Mouse (Mus musculus): ENCODE measurements at regions not wholly inside any gene's neighbourhood (a gene's known extent, or its start where the extent isn't known, plus 50 kb on each side); places are given as distances from the start of the nearest gene placed in this dataset.

- no peak for DNase-seq (ENCODE audit: low read depth in 1 of 2, low spot score in 2 of 2)
These were observed 104.6 kb upstream of the Tut7 start for GRCm38 (mm10) chr13:59927379-59928111.

GRCm38 (mm10) chr13:59925845-59926481 lies 103.0 kb upstream of the Tut7 start:
- no peak for DNase-seq (ENCODE audit: low read depth in 1 of 2, low spot score in 2 of 2)

DNA sequence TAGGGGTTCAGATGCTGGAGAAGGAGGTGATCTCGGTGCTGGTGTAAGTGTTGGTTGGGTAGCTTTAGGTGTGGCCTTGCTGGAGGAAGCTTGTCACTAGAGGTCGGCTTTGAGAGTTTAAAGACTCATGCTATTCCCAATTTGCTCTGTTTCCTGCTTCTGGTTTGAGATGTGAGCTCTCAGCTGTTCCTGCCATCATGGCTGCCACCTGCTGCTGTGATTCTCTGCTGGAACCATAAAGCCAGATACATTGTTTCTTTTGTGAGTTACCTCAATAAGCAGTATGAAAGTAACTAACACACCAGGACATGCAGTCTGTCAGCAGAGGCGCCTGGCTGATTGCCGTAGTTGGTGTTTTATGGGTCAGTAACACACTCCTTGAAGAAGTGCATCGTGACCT lies 94.2 kb upstream of the Tut7 start:
- DNase-seq (ENCODE audit: low read depth in 1 of 2, low spot score in 2 of 2), result no peak

- DNase-seq (ENCODE audit: low read depth in 1 of 2, low spot score in 2 of 2), result no peak
These were observed 93.5 kb upstream of the Tut7 start for GRCm38 (mm10) chr13:59916166-59917044.

DNA sequence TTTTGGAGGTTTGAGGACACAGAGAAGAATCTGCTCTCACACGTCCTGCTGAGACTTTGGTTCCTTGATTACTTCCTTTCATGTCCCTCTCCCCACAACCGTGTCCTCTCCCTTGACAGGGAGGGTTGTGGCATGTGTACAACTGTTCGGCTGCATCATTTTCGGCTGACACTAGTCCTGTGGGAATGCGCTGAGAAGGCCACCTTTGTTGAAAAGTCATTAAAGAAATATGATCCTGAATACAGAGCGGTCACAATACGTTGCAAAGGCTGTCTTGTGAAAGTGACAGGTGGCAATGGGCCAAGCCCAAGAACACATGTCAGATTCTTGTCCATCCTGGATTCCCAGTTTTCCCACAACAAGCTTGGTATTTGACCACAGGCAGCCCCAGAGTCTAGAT lies 92.8 kb upstream of the Tut7 start:
- no peak for DNase-seq (ENCODE audit: low read depth in 1 of 2, low spot score in 2 of 2)

DNA sequence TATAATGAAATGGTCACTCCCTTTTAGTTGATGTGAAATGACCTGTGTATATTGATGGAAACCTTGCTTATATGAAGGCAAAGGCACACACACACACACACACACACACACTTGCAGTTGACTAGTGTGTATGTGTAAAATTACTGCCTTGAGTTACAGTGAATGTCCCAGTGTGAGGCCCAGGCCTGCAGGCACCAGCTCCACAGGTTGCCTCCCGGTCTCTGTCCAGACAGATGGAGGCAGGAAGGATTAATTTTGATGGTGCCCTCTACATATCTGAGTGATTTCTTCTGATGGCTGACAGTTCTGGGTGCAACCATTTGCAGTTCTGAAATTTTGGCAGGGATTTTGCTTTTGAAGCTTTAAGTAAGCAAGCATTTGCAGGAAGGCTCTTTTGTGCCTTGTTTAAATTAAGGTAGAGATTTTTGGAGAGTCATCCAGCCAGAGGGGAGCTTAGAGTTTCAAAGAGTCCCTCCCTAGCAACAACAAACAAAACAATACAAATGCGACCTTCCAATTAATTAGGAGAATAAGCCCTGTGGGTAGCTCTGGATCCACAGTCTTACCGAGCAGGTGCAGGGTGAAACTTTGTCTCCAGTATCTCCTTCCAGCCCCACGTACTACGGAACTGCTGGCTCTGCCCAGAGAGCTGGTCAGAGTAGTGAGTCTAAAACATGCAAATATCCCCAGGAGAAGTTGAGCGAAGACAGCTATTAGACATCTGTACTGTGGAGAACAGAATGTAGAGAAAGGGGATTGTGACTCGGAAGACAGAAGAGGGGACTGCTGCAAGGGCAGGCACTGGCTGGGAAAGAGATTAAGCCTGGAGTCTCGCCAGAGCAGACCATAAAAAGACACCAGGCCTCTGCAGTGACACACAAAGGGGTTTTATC lies 87.5 kb upstream of the Tut7 start:
- DNase-seq (ENCODE audit: low read depth in 1 of 2, low spot score in 2 of 2), result no peak

- DNase-seq (ENCODE audit: low read depth in 1 of 2, low spot score in 2 of 2), result no peak
These were observed 86.5 kb upstream of the Tut7 start for GRCm38 (mm10) chr13:59909400-59909799.

- DNase-seq (ENCODE audit: low read depth in 1 of 2, low spot score in 2 of 2), result no peak
These were observed 85.8 kb upstream of the Tut7 start for GRCm38 (mm10) chr13:59908786-59909185.

- DNase-seq (ENCODE audit: low read depth in 1 of 2, low spot score in 2 of 2), result no peak
These were observed 82.5 kb upstream of the Tut7 start for GRCm38 (mm10) chr13:59905488-59905887.

DNA sequence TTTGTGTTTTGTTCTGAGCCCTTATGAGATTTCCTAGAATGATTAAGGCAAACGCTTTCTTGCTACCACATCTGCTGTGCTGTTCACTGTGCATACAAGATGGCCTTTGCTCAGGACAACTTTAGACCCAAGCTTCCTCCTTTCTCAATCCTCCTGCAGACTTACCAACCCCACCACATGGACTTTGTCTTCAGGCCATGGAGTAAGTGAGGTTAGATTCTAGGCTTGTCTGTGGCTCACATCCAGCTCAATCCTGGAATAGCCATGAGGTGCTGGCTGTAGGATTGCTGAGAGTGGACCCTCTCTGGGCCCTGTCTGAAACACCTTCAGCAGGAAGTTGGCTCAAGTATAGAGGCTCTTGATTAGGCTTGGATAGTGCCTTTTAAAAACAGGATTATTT lies 81.5 kb upstream of the Tut7 start:
- no peak for DNase-seq (ENCODE audit: low read depth in 1 of 2, low spot score in 2 of 2)

GRCm38 (mm10) chr13:59899521-59899920 lies 76.6 kb upstream of the Tut7 start:
- no peak for DNase-seq (ENCODE audit: low read depth in 1 of 2, low spot score in 2 of 2)

GRCm38 (mm10) chr13:59895754-59896153 lies 72.8 kb upstream of the Tut7 start:
- no peak for DNase-seq (ENCODE audit: low read depth in 1 of 2, low spot score in 2 of 2)

DNA sequence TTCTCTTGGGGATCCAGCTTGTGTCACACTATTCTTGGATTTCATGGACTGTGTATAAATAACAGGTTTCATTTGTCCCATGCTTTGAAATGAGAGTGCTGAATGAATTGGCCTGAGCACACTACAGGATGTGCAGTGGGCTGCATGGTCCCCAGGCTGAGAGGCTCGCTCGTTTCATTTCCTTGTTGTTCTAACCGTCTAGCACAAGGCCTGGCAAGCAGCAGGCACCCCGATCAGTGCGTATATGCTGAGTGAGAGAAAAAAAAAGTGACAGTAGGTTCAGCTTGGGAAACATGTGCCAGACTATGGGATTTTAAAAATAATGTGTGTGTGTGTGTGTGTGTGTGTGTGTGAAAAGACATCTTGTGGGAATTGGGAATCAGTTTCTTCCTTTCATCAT lies 71.1 kb upstream of the Tut7 start:
- DNase-seq (ENCODE audit: low read depth in 1 of 2, low spot score in 2 of 2), result no peak

DNA sequence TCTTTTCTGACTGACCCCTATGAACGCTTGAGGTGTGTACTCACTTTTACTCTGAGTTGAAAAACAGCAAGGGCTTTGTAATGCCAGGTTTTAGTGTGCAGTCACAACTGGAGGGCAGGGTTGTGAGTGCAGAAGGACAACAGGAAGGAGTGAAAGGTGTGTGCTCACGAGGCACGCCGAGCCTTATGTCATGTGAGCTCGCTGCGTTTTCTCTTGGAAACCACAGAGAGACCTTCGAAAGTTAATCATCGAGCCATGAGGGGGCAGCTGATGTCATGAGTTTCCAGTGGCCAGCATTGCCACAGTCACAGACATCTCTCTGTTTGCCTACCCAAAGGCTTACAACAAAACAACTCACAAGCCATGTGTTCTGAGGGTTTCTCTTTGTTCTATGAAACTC lies 70.0 kb upstream of the Tut7 start:
- no peak for DNase-seq (ENCODE audit: low read depth in 1 of 2, low spot score in 2 of 2)

DNA sequence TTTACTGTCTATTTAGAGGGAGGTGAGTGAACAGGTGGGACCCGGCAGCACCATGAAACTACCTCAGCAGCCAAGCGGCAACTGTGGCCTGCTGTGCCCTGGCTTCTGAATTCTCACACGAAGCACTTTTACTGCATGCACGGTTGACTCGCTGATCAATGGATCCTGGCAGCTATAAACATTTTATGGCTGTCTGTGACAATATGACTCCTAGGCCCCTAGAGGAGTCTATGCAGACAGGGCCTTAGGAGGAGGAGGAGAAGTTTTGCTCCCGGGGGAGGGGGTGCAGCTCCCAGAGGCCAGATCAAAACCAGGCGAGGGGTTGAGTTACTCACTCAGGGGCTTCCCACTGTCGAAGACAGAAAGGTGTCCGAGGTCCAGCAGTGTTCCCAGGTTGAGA lies 69.4 kb upstream of the Tut7 start:
- DNase-seq (ENCODE audit: low read depth in 1 of 2, low spot score in 2 of 2), result no peak

DNA sequence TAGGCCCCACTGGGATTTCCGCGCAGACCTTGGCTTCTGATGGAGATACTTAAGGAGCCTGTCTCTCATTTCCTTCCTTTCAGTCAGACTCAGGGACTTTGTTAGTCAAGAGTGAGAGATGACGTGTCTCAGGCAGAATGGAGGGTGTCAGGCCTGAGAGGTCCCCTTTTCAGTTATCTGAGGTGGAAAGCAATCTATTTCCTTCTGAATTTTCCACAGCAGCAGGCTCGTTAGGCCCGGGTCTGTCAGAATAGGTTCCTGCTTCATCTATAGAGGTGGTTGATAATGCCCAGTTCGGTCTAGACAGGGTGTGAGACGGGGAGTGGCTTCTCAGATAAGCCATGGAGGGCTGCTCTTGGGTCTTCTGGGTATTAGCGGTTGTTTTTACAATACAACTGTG lies 68.8 kb upstream of the Tut7 start:
- no peak for DNase-seq (ENCODE audit: low read depth in 1 of 2, low spot score in 2 of 2)

DNA sequence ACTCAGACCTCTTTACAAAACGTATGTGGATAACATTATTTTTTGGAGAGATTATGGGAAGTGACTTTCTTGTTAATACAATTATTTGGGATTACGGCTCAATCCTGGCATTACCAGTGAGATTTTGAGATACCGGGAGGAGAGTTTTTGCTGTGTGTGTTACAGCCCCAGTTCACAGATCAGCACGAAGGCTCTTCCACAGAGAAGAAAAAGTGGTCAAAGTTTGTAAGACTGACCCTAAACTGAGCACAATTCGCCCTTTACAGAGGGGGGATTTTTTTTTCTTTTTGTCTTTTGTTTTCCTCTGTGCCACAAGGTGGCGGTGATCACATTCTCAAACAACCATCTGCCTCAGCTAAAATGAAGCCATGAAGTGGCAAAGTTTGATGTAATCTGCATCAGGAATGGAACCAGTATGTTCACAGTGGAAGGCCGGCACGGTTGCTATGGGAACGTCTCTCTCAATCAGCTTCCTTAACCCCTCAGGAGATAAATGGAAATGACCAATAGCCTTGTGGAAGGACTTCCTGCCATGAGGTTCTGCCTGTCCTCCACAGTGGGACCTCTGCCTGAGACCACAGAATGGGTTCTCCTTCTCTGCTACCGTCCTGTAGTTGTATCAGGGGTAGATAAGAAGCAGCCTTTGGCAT lies 66.6 kb upstream of the Tut7 start:
- no peak for DNase-seq (ENCODE audit: low read depth in 1 of 2, low spot score in 2 of 2)

DNA sequence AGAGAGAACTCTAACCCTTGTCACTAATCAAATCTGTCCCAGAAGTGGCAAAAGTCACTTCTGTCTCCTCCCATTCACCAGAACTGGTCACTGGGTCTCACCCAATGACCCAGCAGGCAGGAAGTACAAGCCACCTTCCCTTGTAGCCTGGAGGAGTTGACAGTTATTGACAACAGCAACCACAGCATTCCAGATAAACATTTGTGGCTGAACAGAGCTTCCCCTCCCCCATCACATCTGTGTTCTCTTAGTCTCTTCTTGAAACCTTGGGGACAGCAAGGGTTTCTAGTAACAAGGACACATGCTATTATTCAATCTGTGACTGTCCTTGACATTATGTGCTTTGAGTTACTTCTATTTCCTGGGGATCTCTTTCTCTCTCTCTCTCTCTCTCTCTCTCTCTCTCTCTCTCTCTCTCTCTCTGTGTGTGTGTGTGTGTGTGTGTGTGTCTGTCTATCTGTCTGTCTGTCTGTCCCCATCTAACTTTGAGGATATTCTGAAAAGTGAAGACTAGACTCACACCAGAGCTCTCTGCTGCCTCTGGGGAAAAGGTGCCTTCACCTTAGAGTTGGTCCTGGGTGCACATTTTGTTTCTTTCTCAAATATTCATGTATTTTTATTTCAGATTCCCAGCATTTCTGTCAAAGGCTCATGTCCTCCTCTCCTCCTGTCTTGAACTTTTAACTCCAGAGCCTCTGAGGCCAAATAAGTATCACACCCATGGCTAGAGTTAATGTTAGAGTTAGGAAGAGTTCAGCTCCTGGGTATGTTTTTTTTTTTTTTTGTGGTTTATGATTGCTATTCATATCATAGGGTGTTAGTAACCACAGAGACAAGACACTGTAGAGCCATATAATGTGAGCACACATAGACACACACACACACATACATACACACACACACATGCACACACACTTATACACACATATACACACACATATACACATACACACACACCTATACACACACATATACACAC lies 65.4 kb upstream of the Tut7 start:
- DNase-seq (ENCODE audit: low read depth in 1 of 2, low spot score in 2 of 2), result no peak

- no peak for DNase-seq (ENCODE audit: low read depth in 1 of 2, low spot score in 2 of 2)
These were observed 64.4 kb upstream of the Tut7 start for GRCm38 (mm10) chr13:59887306-59887705.
